Mouse (Mus musculus) lung, adult 2 months (tissue): Measurements from ENCODE around the gene Ldlrap1. TPM values are rescaled to one million over a fixed set of nuclear protein-coding genes. Genes with fewer than 3 reads are reported as not detected.

Experiments used
- DNase-seq: peaks from one replicate; pipeline ENCODE4 v3.0.0; 2022
- H3K4me1 ChIP-seq: fragments of 200-500 bp; 2 replicates; pipeline ENCODE4 v1.6.1; 2011; ENCODE audit warnings: low read length; ENCODE audit not compliant: control insufficient read depth, insufficient read depth
- H3K4me3 ChIP-seq: fragments of 200-500 bp; replicated peaks from 2 replicates; pipeline ENCODE3; 2011; ENCODE audit warnings: low read depth, mild to moderate bottlenecking, control low read depth, low read length; ENCODE audit errors: extremely low read depth
- CTCF ChIP-seq: fragments of 200-500 bp; IDR thresholded peaks from 2 replicates; pipeline ENCODE4 v1.5.1; 2011; ENCODE audit warnings: mild to moderate bottlenecking, low read length, control low read depth; ENCODE audit not compliant: insufficient read depth
- POLR2A ChIP-seq: fragments of 200-500 bp; IDR thresholded peaks from 2 replicates; pipeline ENCODE4 v1.6.1; 2011; ENCODE audit warnings: low read depth, mild to moderate bottlenecking, control low read depth, low read length, borderline replicate concordance; ENCODE audit errors: extremely low read depth
- WGBS: fragments of 180-500 bp; shearing (Covaris S2); methylation state at CpG from one replicate; pipeline ENCODE4 v1.1.7; 2018; 5-methylcytosine and 5-hydroxymethylcytosine counted together
- polyA plus RNA-seq: library from polyadenylated mRNA; depleted of rRNA; stranded (reverse); fragments of >200 nt; gene quantifications from 2 replicates; pipeline ENCODE4 v1.2.3, GENCODE M21; 2012; rRNA removed

Ldlrap1 gene
- polyA plus RNA-seq, 1 experiment = 30.6 TPM

DNA sequence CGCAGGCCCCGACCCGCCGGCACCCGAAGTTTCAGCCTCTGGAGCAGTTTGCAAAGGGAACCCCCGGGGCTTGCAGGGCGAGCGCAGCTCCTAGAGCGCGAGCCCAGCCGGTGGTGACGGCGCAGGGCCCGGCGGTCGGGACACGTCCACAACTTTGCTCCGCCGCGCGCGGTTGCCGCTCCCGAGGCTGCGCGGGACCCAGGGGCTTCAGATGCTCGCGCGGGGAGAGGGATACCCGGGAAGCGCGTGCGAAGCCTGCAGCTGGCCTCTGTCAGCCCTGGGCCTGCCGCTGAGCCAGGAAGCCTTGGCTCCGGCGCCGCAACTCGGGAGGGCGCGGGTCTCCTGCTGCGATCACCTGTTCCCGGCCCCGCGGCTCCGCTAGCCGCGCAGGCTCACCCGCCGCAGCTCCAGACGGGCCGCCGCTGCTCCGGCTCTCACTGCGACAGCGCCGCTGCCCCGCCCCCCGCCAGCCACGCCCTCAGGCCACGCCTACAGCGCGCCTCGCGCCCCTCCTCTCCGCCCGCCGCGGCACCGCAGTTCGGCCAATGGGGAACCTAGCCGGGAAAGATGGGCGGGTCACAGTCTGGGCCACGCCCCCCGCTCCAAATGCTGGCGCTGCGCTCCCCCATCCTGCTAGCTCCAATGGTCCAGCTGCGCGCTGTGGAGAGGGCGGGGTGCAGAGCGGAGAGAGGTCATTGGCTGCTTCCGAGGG, 63.8 kb downstream of the Ldlrap1 start, which contains the start of gene Man1c1:
Gene Man1c1, minus strand, starts transcription at position 456 of the 712 bp plus-strand sequence.
- WGBS = under 1% methylated on average over 79 of the region's 81 CpGs
- peak; percentile 97 for DNase-seq
- TF ChIP-seq POLR2A = peak; percentile 56; the same call in 1 of the 2 replicates
- no peak for TF ChIP-seq CTCF
- peak within 1 kb of the TSS; percentile 73 for H3K4me3 ChIP-seq
- H3K4me1 ChIP-seq = peaks cover 8% of the 10 kb centered on the region

DNA sequence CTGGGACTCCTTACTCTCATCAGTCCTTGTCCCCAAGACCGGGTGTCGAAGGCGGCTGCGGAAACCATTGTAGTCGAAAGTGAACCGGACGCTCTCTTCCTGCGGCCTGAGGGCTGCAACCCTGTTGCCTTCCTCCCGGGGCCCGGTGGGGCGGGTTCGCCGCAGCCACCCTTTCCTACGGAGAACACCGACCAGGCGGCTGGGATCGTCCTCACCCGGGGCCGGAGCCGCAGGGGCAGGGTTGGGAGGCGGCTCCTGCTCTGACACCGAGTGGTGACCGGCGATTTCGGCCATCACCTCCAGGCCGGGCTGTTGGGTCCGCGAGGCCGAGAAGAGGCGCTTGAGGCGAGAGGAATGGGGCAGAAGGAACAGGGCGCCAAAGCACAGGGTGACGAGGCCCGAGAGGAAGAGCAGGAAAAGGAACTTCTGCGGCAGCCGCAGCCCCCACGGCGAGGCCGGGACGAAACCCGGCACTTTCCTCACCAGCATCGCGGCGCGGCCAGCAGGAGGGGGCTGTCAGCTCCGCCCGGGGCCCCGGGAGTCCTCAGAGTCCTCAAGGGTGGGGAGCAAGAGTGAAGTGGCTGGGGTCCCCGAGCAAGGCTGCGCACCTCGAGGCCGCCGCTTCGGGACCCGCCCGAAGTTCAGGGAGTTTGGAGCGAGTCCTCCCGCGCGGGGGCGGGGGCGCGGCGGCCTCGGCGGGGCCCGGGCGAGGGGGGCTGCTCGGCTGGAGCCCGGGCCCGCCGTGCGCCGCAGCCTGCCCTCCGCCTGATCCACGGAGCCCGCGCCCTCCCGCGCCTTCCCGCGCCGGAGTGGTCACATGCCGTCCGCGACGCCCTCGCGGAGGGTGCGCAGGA, 64.6 kb downstream of the Ldlrap1 start:
- 1% methylated on average over 81 of the region's 90 CpGs for WGBS
- TF ChIP-seq CTCF = no peak
- no peak for TF ChIP-seq POLR2A
- H3K4me1 ChIP-seq = peaks cover 8% of the 10 kb centered on the region
- peak; percentile 70 for DNase-seq
- H3K4me3 ChIP-seq = peak overlapping the region; percentile 73

DNA sequence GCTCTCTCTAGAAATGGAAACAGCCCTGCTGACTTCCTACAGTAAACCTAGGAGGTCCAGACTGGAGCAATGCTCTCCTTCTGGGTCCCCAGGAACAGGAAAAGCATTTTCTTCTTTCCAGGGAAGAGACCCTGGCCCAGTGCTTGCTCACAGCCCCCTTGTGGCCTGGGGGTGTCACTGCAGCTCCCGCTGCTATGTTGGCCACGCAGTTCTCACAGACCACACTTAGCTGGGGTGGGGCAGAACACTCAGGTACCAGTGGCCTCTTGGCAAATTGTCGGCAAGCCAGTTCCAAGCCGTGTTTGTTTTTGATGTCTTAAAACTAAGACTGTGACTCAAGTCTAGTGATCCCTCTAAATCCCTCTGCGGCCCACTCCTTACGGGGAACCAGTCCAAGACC, 65.9 kb downstream of the Ldlrap1 start:
- Histone ChIP-seq H3K4me3 (peak overlapping the region; percentile 2), H3K4me1 (peaks cover 8% of the 10 kb centered on the region)
- DNase-seq = peak; percentile 72
- WGBS = 19% methylated on average over 6 of the region's 6 CpGs
- TF ChIP-seq CTCF (peak; percentile 87), POLR2A (no peak)

DNA sequence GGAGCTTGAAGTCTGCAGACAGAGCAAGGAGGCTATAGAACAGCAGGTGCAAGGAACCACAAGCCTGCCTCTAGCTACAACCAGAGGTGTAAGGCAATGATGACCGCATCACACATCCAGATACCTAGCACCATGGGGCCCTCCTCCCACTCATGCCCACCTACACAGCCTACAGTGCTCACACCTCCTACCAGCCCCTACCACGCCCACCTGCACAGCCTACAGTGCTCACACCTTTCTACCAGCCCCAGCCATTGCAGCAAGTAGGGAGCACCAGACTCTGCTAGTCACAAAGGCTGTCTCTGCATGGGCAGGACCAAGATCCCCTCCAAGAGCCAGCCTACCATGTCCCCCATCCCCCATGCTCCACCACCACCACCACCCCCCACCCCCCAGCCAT, 66.9 kb downstream of the Ldlrap1 start:
- WGBS = 94% methylated on average over 2 of the region's 2 CpGs
- DNase-seq = no peak
- TF ChIP-seq POLR2A = no peak
- TF ChIP-seq CTCF = no peak
- no peak overlapping the region for H3K4me3 ChIP-seq
- peaks cover 8% of the 10 kb centered on the region for H3K4me1 ChIP-seq

DNA sequence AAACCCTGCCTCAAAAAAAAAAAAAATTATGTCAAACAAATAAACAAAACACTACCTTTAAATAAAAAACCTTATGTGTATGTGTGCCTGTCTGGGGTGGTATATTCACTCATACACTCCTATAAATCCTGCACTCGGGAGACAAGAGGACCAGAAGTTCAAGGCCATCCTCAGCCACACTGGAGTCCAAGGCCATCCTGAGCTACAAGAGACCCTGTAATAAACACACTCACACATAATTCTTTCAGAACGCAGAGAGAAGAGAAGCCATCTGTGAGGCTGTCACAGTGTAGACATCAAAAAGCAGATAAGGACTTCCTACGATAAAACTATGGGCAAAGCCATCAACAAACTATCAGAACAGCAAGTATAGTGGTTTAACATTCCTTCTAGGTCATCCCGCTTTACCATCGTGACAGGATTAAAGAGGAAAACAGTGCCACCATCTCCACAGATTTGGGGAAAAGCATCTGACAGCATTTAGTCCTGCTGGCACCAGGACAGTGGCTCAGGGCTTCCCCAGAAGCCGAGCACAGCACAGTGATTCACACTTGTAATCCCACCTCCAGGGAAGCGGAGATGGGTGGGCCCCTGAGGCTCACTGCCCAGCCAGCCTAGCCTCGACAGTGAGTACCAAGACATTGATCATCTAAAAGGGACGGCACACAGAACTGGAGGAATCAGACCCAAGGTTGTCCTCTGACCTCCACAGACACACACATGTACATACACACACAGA, 74.5 kb downstream of the Ldlrap1 start:
- TF ChIP-seq CTCF = no peak
- no peak for TF ChIP-seq POLR2A
- no peak for DNase-seq
- no peak overlapping the region for H3K4me3 ChIP-seq
- H3K4me1 ChIP-seq = no peaks in the 10 kb centered on the region
- 77% methylated on average over 9 of the region's 9 CpGs for WGBS

DNA sequence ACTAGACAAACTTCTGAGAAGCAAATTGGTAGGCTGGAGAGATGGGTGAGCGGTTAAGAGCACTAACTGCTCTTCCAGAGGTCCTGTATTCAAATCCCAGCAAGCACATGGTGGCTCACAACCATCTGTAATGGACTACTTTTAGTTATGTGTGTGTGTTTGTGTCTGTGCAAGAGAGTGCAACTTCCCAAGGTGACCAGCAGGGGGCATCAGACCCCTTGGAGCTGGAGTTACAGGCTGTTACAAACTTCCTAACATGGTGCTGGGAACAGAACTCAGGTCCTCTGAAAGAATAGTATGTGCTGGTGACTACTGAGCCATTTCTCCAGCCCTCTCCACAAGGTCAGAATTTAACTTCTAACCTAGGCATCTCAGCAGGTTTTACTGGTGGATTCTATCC, 75.4 kb downstream of the Ldlrap1 start:
- no peak for DNase-seq
- TF ChIP-seq POLR2A (no peak), CTCF (no peak)

More for the DNA sequence above, 75.4 kb downstream of the Ldlrap1 start:
- 97% methylated on average over 1 of the region's 1 CpGs for WGBS
- no peak overlapping the region for H3K4me3 ChIP-seq
- H3K4me1 ChIP-seq = no peaks in the 10 kb centered on the region

Other genes with a start within 250 kb of the Ldlrap1 start
- gene Mtfr1l, start 232.6 kb downstream of the Ldlrap1 start, polyA plus RNA-seq = 115 and 169 TPM in 2 replicates
- gene Selenon, start 215.9 kb downstream of the Ldlrap1 start, polyA plus RNA-seq = 36.2 and 42.2 TPM in 2 replicates
- 14.5 and 15.7 TPM in 2 replicates for gene Man1c1, start 63.7 kb downstream of the Ldlrap1 start, polyA plus RNA-seq
- gene Maco1, start 85.3 kb upstream of the Ldlrap1 start, polyA plus RNA-seq = 7.8 and 9.2 TPM in 2 replicates
- gene Rhd, start 96.5 kb upstream of the Ldlrap1 start, polyA plus RNA-seq = 0.14 TPM in 1 of 2 replicates, not detected in the other
- 125 and 169 TPM in 2 replicates for gene Tmem50a, start 147.0 kb upstream of the Ldlrap1 start, polyA plus RNA-seq
- 533 and 883 TPM in 2 replicates for gene Rsrp1, start 155.6 kb upstream of the Ldlrap1 start, polyA plus RNA-seq
- 25.7 and 43.4 TPM in 2 replicates for gene Syf2, start 162.9 kb upstream of the Ldlrap1 start, polyA plus RNA-seq